Mouse (Mus musculus) gastrocnemius, adult 18-20 months (tissue): ENCODE data around the gene Flt1. TPM values are rescaled to one million over a fixed set of nuclear protein-coding genes. Genes with fewer than 3 reads are reported as not detected.

ENCODE experiments used
- DNase-seq: peaks from one replicate; pipeline ENCODE4 v3.0.0; 2021; ENCODE audit warnings: low spot score
- total RNA-seq, 2 experiments: library from RNA; stranded (reverse); gene quantifications; 2 replicates each; pipeline ENCODE4 v1.2.3; 2021

Flt1 gene
- total RNA-seq, 2 experiments from 2014 or later, result 25.8 to 28.7 TPM

GRCm38 (mm10) chr5:147551879-147552627 is 173.8 kb downstream of the Flt1 start:
- no peak for DNase-seq

- DNase-seq, result no peak
Observed at GRCm38 (mm10) chr5:147549016-147549755, 176.6 kb downstream of the Flt1 start.

- DNase-seq, result peak; percentile 71
Observed at GRCm38 (mm10) chr5:147545731-147546241, 180.0 kb downstream of the Flt1 start.

GRCm38 (mm10) chr5:147542291-147542690 is 183.5 kb downstream of the Flt1 start:
- DNase-seq, result peak; percentile 57

- DNase-seq, result no peak
Observed at GRCm38 (mm10) chr5:147539815-147540214, 186.0 kb downstream of the Flt1 start.

GRCm38 (mm10) chr5:147539409-147539808 is 186.4 kb downstream of the Flt1 start:
- DNase-seq, result no peak

GRCm38 (mm10) chr5:147532031-147532430 is 193.8 kb downstream of the Flt1 start:
- DNase-seq, result no peak

GRCm38 (mm10) chr5:147527788-147528187 is 198.0 kb downstream of the Flt1 start:
- DNase-seq, result no peak

- DNase-seq, result no peak
Observed at GRCm38 (mm10) chr5:147527006-147527405, 198.8 kb downstream of the Flt1 start.

Other genes starting within 250 kb of the Flt1 start
- 100 to 1,000 TPM; 138 to 152 TPM for gene Pomp, start 134.4 kb upstream of the Flt1 start, total RNA-seq
- 10 to 100 TPM; 10.3 to 10.8 TPM for gene Slc46a3, start 168.8 kb upstream of the Flt1 start, total RNA-seq
- gene Mtus2, start 231.3 kb upstream of the Flt1 start, total RNA-seq, result under 1 TPM in 1 of 2 experiments, not detected in 1; 0.09 TPM